Mouse (Mus musculus) hindbrain, embryonic 12.5 days (tissue): ENCODE measurements around the gene Mtr. TPM values are rescaled to one million over a fixed set of nuclear protein-coding genes. Genes with fewer than 3 reads are reported as not detected.

Source experiments
- ATAC-seq: fragments of 200-750 bp; cut with Nextera tagmentation; 2 replicates; pipeline ENCODE4 v1.8.0; 2017; ENCODE audit warnings: moderate TSS enrichment; ENCODE audit not compliant: low FRiP score
- H3K27ac ChIP-seq: fragments of 300-500 bp; sonication (generic); 2 replicates; pipeline ENCODE4 v1.5.1; 2016; ENCODE audit warnings: mild to moderate bottlenecking
- H3K27me3 ChIP-seq: fragments of 300-500 bp; sonication (generic); 2 replicates; pipeline ENCODE4 v1.6.1; 2016; ENCODE audit warnings: mild to moderate bottlenecking
- H3K36me3 ChIP-seq: fragments of 300-500 bp; sonication (generic); 2 replicates; pipeline ENCODE4 v1.6.1; 2016; ENCODE audit warnings: mild to moderate bottlenecking
- H3K4me1 ChIP-seq: fragments of 300-500 bp; sonication (generic); 2 replicates; pipeline ENCODE4 v1.6.1; 2016
- H3K4me2 ChIP-seq: fragments of 300-500 bp; sonication (generic); replicated peaks from 2 replicates; pipeline ENCODE4 v1.6.1; 2016; ENCODE audit warnings: mild to moderate bottlenecking
- H3K4me3 ChIP-seq: fragments of 300-500 bp; sonication (generic); 2 replicates; pipeline ENCODE4 v1.5.1; 2016; ENCODE audit warnings: mild to moderate bottlenecking
- H3K9ac ChIP-seq: fragments of 300-500 bp; sonication (generic); 2 replicates; pipeline ENCODE4 v1.6.1; 2016; ENCODE audit warnings: mild to moderate bottlenecking, moderate library complexity
- H3K9me3 ChIP-seq: fragments of 300-500 bp; sonication (generic); replicated peaks from 2 replicates; pipeline ENCODE4 v1.6.1; 2016; ENCODE audit warnings: mild to moderate bottlenecking
- WGBS: fragments of 180-500 bp; shearing (Covaris S2); methylation state at CpG from one replicate; pipeline ENCODE4 v1.1.7; 2016; 5-methylcytosine and 5-hydroxymethylcytosine counted together
- polyA plus RNA-seq: library from polyadenylated mRNA; unstranded; fragments of >200 nt; fragmentation: Nextera tagmentation; extraction: Ambion mirVana; gene quantifications from 2 replicates; pipeline ENCODE4 v1.2.1, GENCODE M21; 2016

The Mtr gene
- polyA plus RNA-seq, 1 experiment from 2014 or later: 11.7 TPM

DNA sequence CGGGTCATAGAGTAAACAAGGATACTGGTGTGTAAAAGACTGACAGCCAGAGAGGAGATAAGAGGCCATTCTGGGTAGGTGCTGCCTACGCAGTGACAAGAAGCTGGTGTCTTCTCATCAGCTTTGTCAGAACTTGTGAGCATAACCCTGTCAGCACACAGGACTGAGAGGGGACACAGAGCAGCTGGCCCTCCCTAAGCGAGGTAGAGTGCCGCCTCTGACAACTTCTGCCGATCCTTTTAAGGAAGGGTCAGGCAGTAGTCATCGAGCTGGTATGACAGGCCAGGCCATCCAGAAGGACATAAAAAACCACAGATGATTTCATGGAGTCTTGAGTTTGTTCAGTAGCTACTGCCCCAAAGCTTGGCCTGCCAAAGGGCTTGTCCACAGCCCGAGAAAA is 124.4 kb downstream of the Mtr start:
- Histone ChIP-seq H3K27me3 (no peaks in the 10 kb centered on the region), H3K27ac (no peak overlapping the region), H3K4me2 (no peak overlapping the region), H3K9ac (no peak overlapping the region), H3K4me3 (no peak overlapping the region), H3K36me3 (no peaks in the 10 kb centered on the region), H3K9me3 (no peaks in the 10 kb centered on the region), H3K4me1 (peaks cover 5% of the 10 kb centered on the region; the same call in 1 of the 2 replicates)
- WGBS: 85% methylated on average over 7 of the region's 7 CpGs
- ATAC-seq: no peak

Other genes with a start within 250 kb of the Mtr start
- 1.1 and 1.3 TPM in 2 replicates for gene Ryr2, start 151.2 kb downstream of the Mtr start, polyA plus RNA-seq
- gene Actn2, start 82.6 kb upstream of the Mtr start, polyA plus RNA-seq: 6.2 and 26.2 TPM in 2 replicates
- gene Heatr1, start 136.9 kb upstream of the Mtr start, polyA plus RNA-seq: 24.8 and 26.8 TPM in 2 replicates
- gene Lgals8, start 206.8 kb upstream of the Mtr start, polyA plus RNA-seq: 14.5 and 17.2 TPM in 2 replicates